ENCODE assay signal across 34 mouse cellular contexts in the genomic region with DNA sequence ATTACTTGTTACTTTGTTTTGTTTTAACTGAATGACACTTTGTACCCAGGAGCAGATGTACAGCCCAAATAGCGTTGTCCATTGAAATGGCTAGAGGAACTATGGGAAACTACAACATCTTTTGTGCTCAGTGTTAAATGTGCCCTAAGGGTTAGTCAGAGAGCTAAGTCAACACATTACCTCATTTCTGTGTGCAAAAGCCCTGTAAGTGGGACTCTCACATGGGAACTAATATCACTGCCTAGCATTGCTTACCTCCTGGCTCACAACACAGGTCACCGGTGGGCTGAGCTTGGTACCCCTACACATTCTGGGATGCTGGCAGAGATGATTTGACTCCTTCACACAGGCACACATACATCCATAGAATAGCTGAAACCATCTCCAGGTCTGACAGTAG. TPM values are rescaled to one million over a fixed set of nuclear protein-coding genes. Genes with fewer than 3 reads are reported as not detected.
"Had no signal": no experiment of that assay in that cellular context is flagged by ENCODE, and none has a peak within 500 bp of the region (broad histone marks: within the 10 kb centered on the region; RNA-seq: fewer than 3 reads in every experiment).

No protein-coding gene starts in this region.

- H3K4me1 ChIP-seq: embryonic facial prominence, embryonic 10.5 days; embryonic facial prominence, embryonic 12.5 days; embryonic facial prominence, embryonic 13.5 days; embryonic facial prominence, embryonic 15.5 days; forebrain, embryonic 10.5 days; forebrain, embryonic 13.5 days; forebrain, embryonic 15.5 days had no signal

- H3K9ac ChIP-seq: embryonic facial prominence, embryonic 12.5 days; embryonic facial prominence, embryonic 13.5 days; embryonic facial prominence, embryonic 15.5 days; forebrain, embryonic 13.5 days; forebrain, embryonic 15.5 days; forebrain, postnatal 0 days had no signal

- ATAC-seq: forebrain, embryonic 13.5 days; forebrain, embryonic 14.5 days; forebrain, embryonic 15.5 days; forebrain, embryonic 16.5 days; forebrain, postnatal 0 days had no signal

- H3K27ac ChIP-seq: embryonic facial prominence, embryonic 10.5 days; embryonic facial prominence, embryonic 12.5 days; embryonic facial prominence, embryonic 13.5 days; embryonic facial prominence, embryonic 15.5 days; forebrain, embryonic 10.5 days; forebrain, embryonic 13.5 days; forebrain, embryonic 15.5 days; gastrocnemius, adult 2 months; heart, adult 2 months had no signal

- H3K36me3 ChIP-seq: embryonic facial prominence, embryonic 10.5 days; embryonic facial prominence, embryonic 12.5 days; embryonic facial prominence, embryonic 13.5 days; embryonic facial prominence, embryonic 15.5 days; forebrain, embryonic 10.5 days; forebrain, embryonic 15.5 days had no signal

- DNase-seq: cerebellum, adult 2 months; cerebellum, adult 8-10 months; cerebellum, adult 9-10 months; cerebellum, adult 9-11 months; cerebellum, postnatal 10 days; cerebellum, postnatal 14 days; cerebellum, postnatal 25 days; cerebellum, postnatal 36 days; embryo, embryonic 11 days; forebrain, postnatal 0 days; gastrocnemius, adult 2 months; gastrocnemius, postnatal 10 days; gastrocnemius, postnatal 14 days; gastrocnemius, postnatal 25 days; gastrocnemius, postnatal 36 days; heart, adult 18-20 months; heart, adult 2 months had no signal

- H3K27me3 ChIP-seq: embryonic facial prominence, embryonic 12.5 days; embryonic facial prominence, embryonic 13.5 days; embryonic facial prominence, embryonic 15.5 days; forebrain, embryonic 13.5 days; forebrain, embryonic 15.5 days had no signal

- H3K4me3 ChIP-seq: embryonic facial prominence, embryonic 10.5 days; embryonic facial prominence, embryonic 12.5 days; embryonic facial prominence, embryonic 13.5 days; embryonic facial prominence, embryonic 15.5 days; erythroblast, embryonic 14.5 days; forebrain, embryonic 10.5 days; forebrain, embryonic 13.5 days; forebrain, embryonic 15.5 days; gastrocnemius, adult 2 months; heart, adult 2 months had no signal

- H3K4me2 ChIP-seq: embryonic facial prominence, embryonic 12.5 days; embryonic facial prominence, embryonic 13.5 days; embryonic facial prominence, embryonic 15.5 days; forebrain, embryonic 13.5 days; forebrain, embryonic 15.5 days had no signal

- H3K9me3 ChIP-seq: embryonic facial prominence, embryonic 10.5 days; embryonic facial prominence, embryonic 12.5 days; embryonic facial prominence, embryonic 13.5 days; embryonic facial prominence, embryonic 15.5 days; forebrain, embryonic 10.5 days; forebrain, embryonic 13.5 days; forebrain, embryonic 15.5 days had no signal

RNA-seq across cellular contexts. Expression of gene Drd3, which starts 55.6 kb away (rescaled TPM):
- total RNA-seq: common myeloid progenitor, adult 5-6 weeks; gastrocnemius, adult 18-20 months; gastrocnemius, adult 2 months; gastrocnemius, adult 8-10 months; gastrocnemius, postnatal 10 days; gastrocnemius, postnatal 14 days; gastrocnemius, postnatal 25 days; gastrocnemius, postnatal 36 days; gastrocnemius, postnatal 4 days; granulocyte monocyte progenitor cell, adult 5-6 weeks; heart, adult 18-20 months; heart, adult 2 months had no signal
- polyA plus RNA-seq: embryonic facial prominence, embryonic 10.5 days; embryonic facial prominence, embryonic 11.5 days; embryonic facial prominence, embryonic 12.5 days; embryonic facial prominence, embryonic 13.5 days; embryonic facial prominence, embryonic 14.5 days; embryonic facial prominence, embryonic 15.5 days; erythroblast, embryonic 14.5 days; forebrain, embryonic 10.5 days; forebrain, embryonic 15.5 days; forebrain, embryonic 16.5 days; forebrain, postnatal 0 days; heart, adult 2 months had no signal
